In genomic region chr9:60231981-60232881, GRCm38 (mm10) we compare ENCODE assay signal across 12 mouse cellular contexts.
DNase-seq lines count a peak whose midpoint lies in the region; ATAC-seq and TF ChIP-seq lines count a peak whose summit lies in the region.
"Had no signal": no experiment of that assay in that cellular context is flagged by ENCODE, and none has a peak within 500 bp of the region (broad histone marks: within the 10 kb centered on the region; RNA-seq: fewer than 3 reads in every experiment).

No protein-coding gene starts in this region.

- 63% methylated on average over 9 of the region's 9 CpGs for WGBS in limb, embryonic 14.5 days
- WGBS in intestine, postnatal 0 days, result 81% methylated on average over 9 of the region's 9 CpGs

- H3K4me1 ChIP-seq in limb, embryonic 14.5 days (ENCODE audit: control insufficient read depth, insufficient read depth, low read length), result peaks cover 46% of the 10 kb centered on the region
- peaks cover 15% of the 10 kb centered on the region; the same call in 1 of the 2 replicates for H3K4me1 ChIP-seq in intestine, postnatal 0 days (replicated peaks; ENCODE audit: control insufficient read depth, insufficient read depth, low read length)

- DNase-seq in adrenal gland, postnatal 10 days, result peak; percentile 25
- no peak for DNase-seq in adrenal gland, adult (ENCODE audit: inconsistent age in 2 of 2, low spot score in 1 of 2)
- peak; percentile 44 for DNase-seq in 3T3-L1 (ENCODE audit: low read depth, low spot score)
- peak; percentile 7 for DNase-seq in kidney, adult 18-20 months
- no peak for DNase-seq in limb, embryonic 14.5 days (ENCODE audit: low spot score)
- DNase-seq in adrenal gland, adult 8-10 months, result no peak
- DNase-seq: adrenal gland, postnatal 14 days; cerebellum, postnatal 14 days; layer of hippocampus, adult 9-11 months had no signal

- peak overlapping the region; percentile 10; the same call in 1 of the 2 replicates for H3K27ac ChIP-seq in limb, embryonic 14.5 days (replicated peaks; ENCODE audit: low read depth, low read length)
- no peak overlapping the region for H3K27ac ChIP-seq in intestine, postnatal 0 days (ENCODE audit: low read depth, low read length)
- H3K27ac ChIP-seq: neural tube, embryonic 12.5 days had no signal

- no peak for TF ChIP-seq CTCF in intestine, postnatal 0 days (IDR thresholded peaks at IDR 0.05; ENCODE audit: low read depth)

- H3K4me2 ChIP-seq in limb, embryonic 14.5 days (replicated peaks; ENCODE audit: low read depth, low read length, severe bottlenecking), result no peak overlapping the region
- H3K4me2 ChIP-seq in intestine, postnatal 0 days (replicated peaks; ENCODE audit: low read depth), result no peak overlapping the region
- H3K4me2 ChIP-seq: neural tube, embryonic 12.5 days had no signal

- H3K9me3 ChIP-seq in limb, embryonic 14.5 days (ENCODE audit: control insufficient read depth, low read length), result no peaks in the 10 kb centered on the region
- H3K9me3 ChIP-seq in intestine, postnatal 0 days (ENCODE audit: control insufficient read depth), result no peaks in the 10 kb centered on the region
- H3K9me3 ChIP-seq: neural tube, embryonic 12.5 days had no signal

- H3K27me3 ChIP-seq in limb, embryonic 14.5 days (ENCODE audit: control insufficient read depth, insufficient read depth, low read length), result no peaks in the 10 kb centered on the region
- no peaks in the 10 kb centered on the region for H3K27me3 ChIP-seq in intestine, postnatal 0 days (replicated peaks; ENCODE audit: control insufficient read depth, insufficient read depth, low read length)
- H3K27me3 ChIP-seq: neural tube, embryonic 12.5 days had no signal

- no peaks in the 10 kb centered on the region for H3K36me3 ChIP-seq in limb, embryonic 14.5 days (ENCODE audit: control insufficient read depth, insufficient read depth, low read length)
- H3K36me3 ChIP-seq in intestine, postnatal 0 days (ENCODE audit: control insufficient read depth, insufficient read depth), result no peaks in the 10 kb centered on the region
- H3K36me3 ChIP-seq: neural tube, embryonic 12.5 days had no signal

- ATAC-seq in limb, embryonic 14.5 days (ENCODE audit: low FRiP score, low read depth), result no peak
- no peak for ATAC-seq in inflammation-experienced regulatory T-cells, adult 6 months
- ATAC-seq in intestine, postnatal 0 days, result no peak

- no peak overlapping the region for H3K9ac ChIP-seq in limb, embryonic 14.5 days (ENCODE audit: low read depth, low read length, severe bottlenecking)
- H3K9ac ChIP-seq in intestine, postnatal 0 days (ENCODE audit: low read depth, low read length), result no peak overlapping the region
- H3K9ac ChIP-seq: neural tube, embryonic 12.5 days had no signal

- H3K4me3 ChIP-seq in limb, embryonic 14.5 days (replicated peaks; ENCODE audit: low read length), result no peak overlapping the region
- no peak overlapping the region for H3K4me3 ChIP-seq in intestine, postnatal 0 days (ENCODE audit: low read depth, low read length)
- H3K4me3 ChIP-seq: neural tube, embryonic 12.5 days had no signal

- no peak for TF ChIP-seq POLR2A in limb, embryonic 14.5 days (IDR thresholded peaks at IDR 0.05; ENCODE audit: borderline replicate concordance, extremely low read depth, insufficient read depth, insufficient read length)

Comparison
In these comparisons a context has a peak if more than half of its experiments do, and no peak if none do; other contexts are left out.
1. DNase-seq: peak in adrenal gland, postnatal 10 days (single experiment), 3T3-L1 (single experiment) and kidney, adult 18-20 months (single experiment); none in adrenal gland, adult (0 of 2), limb, embryonic 14.5 days (single experiment) and adrenal gland, adult 8-10 months (single experiment).